Mouse (Mus musculus) hindbrain, postnatal 0 days (tissue): ENCODE data around the gene Pdgfc. TPM values are rescaled to one million over a fixed set of nuclear protein-coding genes. Genes with fewer than 3 reads are reported as not detected.

Experiments used
- ATAC-seq: fragments of 200-750 bp; cut with Nextera tagmentation; 2 replicates; pipeline ENCODE4 v1.8.0; 2017; ENCODE audit warnings: mild to moderate bottlenecking, moderate TSS enrichment, moderate library complexity
- DNase-seq: peaks from one replicate; pipeline ENCODE4 v3.0.0-alpha.2; 2015; ENCODE audit warnings: low spot score
- H3K27ac ChIP-seq: fragments of 300-500 bp; sonication (generic); 2 replicates; pipeline ENCODE4 v1.5.1; 2014; ENCODE audit warnings: mild to moderate bottlenecking
- H3K27me3 ChIP-seq: fragments of 300-500 bp; sonication (generic); 2 replicates; pipeline ENCODE4 v1.6.1; 2014; ENCODE audit warnings: low read length, mixed read lengths; ENCODE audit not compliant: insufficient read depth
- H3K36me3 ChIP-seq: fragments of 300-500 bp; sonication (generic); 2 replicates; pipeline ENCODE4 v1.6.1; 2014; ENCODE audit warnings: low read length, mixed read lengths; ENCODE audit not compliant: insufficient read depth
- H3K4me1 ChIP-seq: fragments of 300-500 bp; sonication (generic); 2 replicates; pipeline ENCODE4 v1.6.1; 2014; ENCODE audit warnings: antibody characterized with exemption, low read length, mixed read lengths; ENCODE audit not compliant: insufficient read depth
- H3K4me2 ChIP-seq: fragments of 300-500 bp; sonication (generic); 2 replicates; pipeline ENCODE4 v1.6.1; 2014; ENCODE audit warnings: low read depth, mild to moderate bottlenecking, low read length, moderate library complexity, mixed read lengths
- H3K4me3 ChIP-seq: fragments of 300-500 bp; sonication (generic); 2 replicates; pipeline ENCODE4 v1.5.1; 2014; ENCODE audit warnings: low read length
- H3K9ac ChIP-seq: fragments of 300-500 bp; sonication (generic); replicated peaks from 2 replicates; pipeline ENCODE4 v1.6.1; 2014; ENCODE audit warnings: mild to moderate bottlenecking, low read length, moderate library complexity, mixed read lengths
- H3K9me3 ChIP-seq: fragments of 300-500 bp; sonication (generic); 2 replicates; pipeline ENCODE4 v1.6.1; 2016; ENCODE audit warnings: low read length, mixed read lengths
- CTCF ChIP-seq: IDR thresholded peaks from 2 replicates; pipeline ENCODE4 v1.5.1; 2016; ENCODE audit warnings: antibody characterized with exemption, control low read depth, low read depth
- WGBS: fragments of 180-500 bp; shearing (Covaris S2); extraction: QIAGEN DNeasy Blood & Tissue Kit; methylation state at CpG from one replicate; pipeline ENCODE4 v1.1.7; 2014; 5-methylcytosine and 5-hydroxymethylcytosine counted together
- polyA plus RNA-seq: library from polyadenylated mRNA; unstranded; fragments of >200 nt; fragmentation: Nextera tagmentation; extraction: Ambion mirVana; gene quantifications from 2 replicates; pipeline ENCODE4 v1.2.1, GENCODE M21; 2015
- total RNA-seq: library from RNA; depleted of rRNA; stranded (reverse); fragments of >200 nt; gene quantifications from 2 replicates; pipeline ENCODE4 v1.2.3, GENCODE M21; 2014

The Pdgfc gene
- total and polyA plus RNA-seq, 2 experiments from 2014 or later, result 7.1 to 7.5 TPM

DNA sequence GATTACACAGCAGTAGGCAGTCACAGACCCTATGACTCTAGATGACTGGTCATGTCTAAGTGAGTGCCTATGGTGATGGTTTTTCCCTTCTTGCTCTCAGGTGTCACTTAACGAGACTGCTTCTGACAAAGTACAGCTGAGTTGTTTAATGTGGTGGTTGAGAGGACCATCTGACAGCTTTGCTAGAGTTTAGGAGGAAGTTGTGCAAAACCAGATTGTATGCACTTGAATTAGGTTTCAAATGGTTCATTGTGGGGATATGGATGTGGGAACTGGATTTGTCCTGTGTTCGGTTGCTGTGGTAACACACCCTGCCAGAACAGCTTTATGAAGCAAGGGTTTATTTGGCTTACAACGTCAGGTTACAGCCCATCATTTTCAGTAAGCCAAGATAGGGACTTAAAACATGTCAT, 112.9 kb downstream of the Pdgfc start:
- no peak for TF ChIP-seq CTCF
- no peaks in the 10 kb centered on the region for H3K9me3 ChIP-seq

DNA sequence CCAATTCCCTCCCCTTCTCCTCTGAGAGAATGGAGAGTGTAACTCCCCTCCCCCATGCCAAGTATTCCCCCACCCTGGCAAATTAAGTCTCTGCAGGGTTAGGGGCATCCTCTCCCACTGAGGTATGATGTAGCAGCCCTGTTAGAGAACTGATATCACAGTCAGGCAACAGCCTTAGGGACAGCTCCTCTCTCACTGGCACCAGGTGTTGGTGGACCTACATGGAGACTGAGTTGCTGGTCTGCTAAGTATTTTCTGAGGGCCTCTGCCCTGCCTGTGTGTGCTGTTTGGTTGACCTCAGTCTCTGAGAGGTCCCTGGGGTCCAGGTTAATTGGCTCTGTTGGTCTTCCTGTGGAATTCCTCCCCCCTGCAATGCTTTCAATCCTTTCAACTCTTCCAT, 114.0 kb downstream of the Pdgfc start:
- no peak overlapping the region for H3K9ac ChIP-seq
- no peaks in the 10 kb centered on the region for H3K9me3 ChIP-seq
- ATAC-seq (0 out of 2 replicates have a peak, but pooled peaks have one; percentile 12), DNase-seq (no peak)
- no peak overlapping the region for H3K4me2 ChIP-seq
- H3K4me1 ChIP-seq, result no peaks in the 10 kb centered on the region
- no peak overlapping the region for H3K4me3 ChIP-seq
- TF ChIP-seq CTCF, result no peak
- H3K36me3 ChIP-seq, result no peaks in the 10 kb centered on the region
- no peak overlapping the region for H3K27ac ChIP-seq
- H3K27me3 ChIP-seq, result no peaks in the 10 kb centered on the region

More for the DNA sequence above, 112.9 kb downstream of the Pdgfc start:
- WGBS, result 44% methylated on average over 3 of the region's 3 CpGs
- H3K9ac ChIP-seq, result no peak overlapping the region
- ATAC-seq (peak; percentile 70), DNase-seq (no peak)
- H3K27ac ChIP-seq, result no peak overlapping the region
- no peaks in the 10 kb centered on the region for H3K4me1 ChIP-seq
- H3K4me3 ChIP-seq, result no peak overlapping the region
- no peaks in the 10 kb centered on the region for H3K27me3 ChIP-seq
- H3K4me2 ChIP-seq, result no peak overlapping the region
- no peaks in the 10 kb centered on the region for H3K36me3 ChIP-seq

DNA sequence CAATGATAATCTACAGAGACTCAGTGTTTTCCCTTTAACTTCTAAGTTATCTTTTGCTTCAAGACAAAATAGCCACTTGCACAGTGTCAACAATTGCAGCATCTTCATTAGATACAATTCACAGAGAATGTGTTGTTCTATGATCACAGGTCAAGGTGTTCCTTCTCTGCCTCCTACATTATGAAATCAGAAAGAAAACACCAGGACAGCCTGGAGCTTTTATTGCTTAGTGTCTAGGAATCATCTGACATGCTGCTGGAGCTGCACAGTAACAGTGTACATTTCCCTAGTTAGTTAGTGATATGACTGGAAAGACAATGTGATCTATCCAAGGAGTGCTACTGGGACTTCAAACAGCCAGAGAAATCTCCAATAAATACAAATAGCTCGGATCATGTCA, 118.2 kb downstream of the Pdgfc start:
- H3K27ac ChIP-seq, result no peak overlapping the region
- H3K4me2 ChIP-seq, result no peak overlapping the region
- no peak for TF ChIP-seq CTCF
- H3K27me3 ChIP-seq, result no peaks in the 10 kb centered on the region
- DNase-seq (no peak), ATAC-seq (no peak)
- no peaks in the 10 kb centered on the region for H3K36me3 ChIP-seq
- WGBS, result 70% methylated on average over 1 of the region's 1 CpGs
- no peak overlapping the region for H3K4me3 ChIP-seq
- no peak overlapping the region for H3K9ac ChIP-seq
- no peaks in the 10 kb centered on the region for H3K4me1 ChIP-seq
- no peaks in the 10 kb centered on the region for H3K9me3 ChIP-seq

DNA sequence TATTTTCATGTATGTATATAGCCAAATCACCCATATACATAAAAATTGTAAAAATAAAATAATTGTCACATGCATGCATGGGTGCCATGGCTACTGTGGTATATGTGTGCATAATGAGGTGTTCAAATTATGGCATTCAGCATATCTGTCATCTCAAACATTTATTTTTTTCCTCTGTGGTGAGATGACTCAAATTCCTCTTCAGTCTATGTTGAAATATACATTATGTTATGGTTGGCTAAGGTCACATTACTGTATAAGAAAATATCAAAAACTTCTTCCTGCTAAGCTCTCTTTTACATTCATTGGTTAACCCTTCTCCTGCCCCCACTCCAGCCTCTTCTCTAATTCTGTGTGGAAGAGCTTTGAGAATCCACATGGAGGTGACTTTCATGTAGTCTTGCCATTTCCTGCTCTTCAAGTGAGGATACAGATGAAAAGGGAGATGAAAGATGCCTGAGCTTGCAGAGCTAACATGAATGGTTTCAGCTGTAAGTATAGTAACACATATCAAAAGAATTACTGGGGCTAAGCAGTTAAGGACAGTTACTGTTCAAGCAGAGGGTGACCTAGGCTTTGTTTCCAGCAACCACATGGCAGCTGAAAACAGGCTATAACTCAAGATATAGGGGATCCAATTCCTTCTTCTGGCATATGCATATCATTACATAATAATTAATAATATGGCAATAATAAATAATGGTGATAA, 124.4 kb downstream of the Pdgfc start:
- Histone ChIP-seq H3K27ac (no peak overlapping the region), H3K4me1 (no peaks in the 10 kb centered on the region), H3K9me3 (no peaks in the 10 kb centered on the region), H3K36me3 (no peaks in the 10 kb centered on the region), H3K4me2 (no peak overlapping the region), H3K27me3 (no peaks in the 10 kb centered on the region), H3K4me3 (no peak overlapping the region), H3K9ac (no peak overlapping the region)
- DNase-seq (no peak), ATAC-seq (no peak)
- no peak for TF ChIP-seq CTCF

DNA sequence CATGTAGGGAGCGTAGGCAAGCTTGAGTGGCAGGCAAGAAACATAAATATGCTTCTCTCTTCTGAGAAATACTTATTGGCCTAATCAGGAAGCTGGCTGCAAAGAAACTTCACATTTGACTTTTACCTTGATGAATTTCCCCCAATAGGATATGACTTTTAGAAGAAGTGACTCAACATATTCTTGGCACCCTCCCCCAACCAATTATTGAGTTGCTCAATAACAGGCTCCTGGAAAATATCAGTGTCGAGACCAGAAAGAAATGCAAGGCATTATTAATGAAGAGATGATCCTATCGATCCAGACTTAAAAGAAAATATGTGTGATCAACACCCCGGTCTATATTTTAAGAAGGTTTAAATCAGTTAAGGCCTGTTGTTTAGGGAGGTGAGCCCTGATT, 125.9 kb downstream of the Pdgfc start:
- ATAC-seq (no peak), DNase-seq (no peak)
- Histone ChIP-seq H3K4me3 (no peak overlapping the region), H3K36me3 (no peaks in the 10 kb centered on the region), H3K27me3 (no peaks in the 10 kb centered on the region), H3K4me1 (no peaks in the 10 kb centered on the region), H3K9me3 (no peaks in the 10 kb centered on the region), H3K9ac (no peak overlapping the region), H3K4me2 (no peak overlapping the region), H3K27ac (no peak overlapping the region)
- WGBS, result 95% methylated on average over 4 of the region's 4 CpGs
- no peak for TF ChIP-seq CTCF

DNA sequence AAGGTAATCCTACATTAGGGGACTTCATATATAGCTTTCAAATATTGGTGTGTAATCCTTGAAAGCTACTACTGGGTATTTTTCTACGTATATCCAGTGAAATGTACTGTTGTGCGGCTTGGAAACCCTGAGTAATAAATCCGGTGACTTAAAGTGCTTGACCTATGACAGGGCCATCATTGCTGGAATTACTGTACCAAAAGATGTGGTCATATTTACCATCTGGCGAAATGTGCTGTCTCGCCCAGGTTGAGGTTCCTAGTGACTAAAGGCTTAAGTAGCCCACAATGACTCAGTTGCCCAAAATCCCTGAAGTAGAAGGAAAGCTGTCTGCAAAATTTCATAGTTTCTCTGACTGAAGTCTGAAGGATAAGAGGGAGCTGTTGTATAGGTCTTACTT, 127.9 kb downstream of the Pdgfc start:
- ATAC-seq (no peak), DNase-seq (no peak)
- no peak overlapping the region for H3K4me2 ChIP-seq
- H3K36me3 ChIP-seq, result no peaks in the 10 kb centered on the region
- H3K27me3 ChIP-seq, result no peaks in the 10 kb centered on the region
- TF ChIP-seq CTCF, result no peak
- H3K27ac ChIP-seq, result no peak overlapping the region
- H3K9ac ChIP-seq, result no peak overlapping the region
- WGBS, result 93% methylated on average over 5 of the region's 5 CpGs
- no peaks in the 10 kb centered on the region for H3K4me1 ChIP-seq
- H3K4me3 ChIP-seq, result no peak overlapping the region
- H3K9me3 ChIP-seq, result no peaks in the 10 kb centered on the region

DNA sequence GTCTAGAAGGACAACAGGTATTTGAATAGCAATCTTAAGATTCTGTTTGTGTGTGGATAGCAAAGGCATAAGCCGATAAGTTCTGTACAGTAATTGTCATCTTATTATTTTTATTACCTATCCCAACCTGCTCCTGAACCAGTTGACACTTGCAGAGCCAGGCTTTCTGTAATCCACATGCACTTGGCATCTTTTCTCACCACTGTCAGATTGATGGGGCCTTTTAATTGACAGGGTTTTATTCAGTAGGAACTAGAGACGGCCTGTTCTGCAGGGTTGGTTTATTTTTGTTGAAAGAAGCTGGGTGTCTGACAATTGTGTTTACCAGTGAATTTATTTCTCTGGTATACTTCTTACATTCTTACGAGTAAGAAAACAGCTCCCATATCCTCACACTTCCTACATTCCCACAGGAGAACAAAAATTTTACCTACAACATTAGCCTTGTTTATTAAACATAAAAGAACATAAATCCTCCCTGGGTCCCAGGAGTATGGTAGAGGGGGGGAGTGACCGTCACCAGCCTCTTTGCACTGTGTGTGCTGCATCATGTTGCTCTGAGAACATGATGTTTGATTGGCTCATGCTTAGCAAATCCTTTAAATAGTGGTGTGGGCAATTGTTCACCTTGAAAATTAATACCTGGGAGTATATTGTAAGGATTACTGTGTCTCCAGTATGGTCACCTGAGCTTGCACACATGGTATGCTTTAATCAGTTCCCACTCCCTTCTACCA, 134.0 kb downstream of the Pdgfc start:
- Histone ChIP-seq H3K4me3 (no peak overlapping the region), H3K27ac (no peak overlapping the region), H3K9ac (no peak overlapping the region), H3K4me1 (no peaks in the 10 kb centered on the region), H3K36me3 (no peaks in the 10 kb centered on the region), H3K27me3 (no peaks in the 10 kb centered on the region), H3K4me2 (no peak overlapping the region), H3K9me3 (no peaks in the 10 kb centered on the region)
- no peak for DNase-seq
- no peak for TF ChIP-seq CTCF
- ATAC-seq, result no peak
- WGBS, result 65% methylated on average over 4 of the region's 4 CpGs
